ENCODE assay signal across 10 mouse cellular contexts in the genomic region with DNA sequence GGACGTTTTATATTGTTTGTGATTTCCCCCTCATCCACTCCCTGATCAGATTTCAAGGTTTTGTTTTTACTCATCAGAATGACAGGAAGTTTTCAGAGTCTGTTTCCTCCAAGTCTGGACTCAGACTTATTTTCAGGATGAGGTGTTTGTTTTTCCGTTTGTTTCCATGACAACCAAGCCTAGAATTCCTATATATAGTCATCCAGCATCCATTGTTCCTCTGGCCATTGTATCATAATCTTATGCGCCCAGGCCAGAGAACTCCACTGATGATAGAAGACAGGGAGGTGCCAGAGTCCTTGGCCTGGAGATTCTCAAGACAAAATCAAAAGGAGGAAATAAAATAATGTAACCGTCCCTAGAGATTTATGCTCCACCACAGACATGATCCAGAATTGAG.
DNase-seq lines count a peak whose midpoint lies in the region; ATAC-seq lines count a peak whose summit lies in the region.
"Had no signal": no experiment of that assay in that cellular context is flagged by ENCODE, and none has a peak within 500 bp of the region (broad histone marks: within the 10 kb centered on the region; RNA-seq: fewer than 3 reads in every experiment).

No protein-coding gene starts in this region.

- H3K36me3 ChIP-seq in forebrain, embryonic 11.5 days (ENCODE audit: control insufficient read depth, insufficient read depth, low read length), result no peaks in the 10 kb centered on the region; the same call in 1 of the 2 replicates
- H3K36me3 ChIP-seq in forebrain, embryonic 10.5 days (replicated peaks), result peaks cover 100% of the 10 kb centered on the region
- H3K36me3 ChIP-seq in kidney, embryonic 15.5 days, result peaks cover 22% of the 10 kb centered on the region

- ATAC-seq in forebrain, embryonic 11.5 days (replicated peaks; ENCODE audit: low FRiP score), result 0 out of 2 replicates have a peak, but pooled peaks have one; percentile 33
- ATAC-seq in kidney, embryonic 15.5 days (replicated peaks; ENCODE audit: low FRiP score), result no peak; the same call in 1 of the 2 replicates

- no peak overlapping the region for H3K4me3 ChIP-seq in forebrain, embryonic 11.5 days (ENCODE audit: low read depth, low read length)
- H3K4me3 ChIP-seq in forebrain, embryonic 10.5 days, result no peak overlapping the region
- no peak overlapping the region for H3K4me3 ChIP-seq in kidney, embryonic 15.5 days (replicated peaks)
- H3K4me3 ChIP-seq: limb, embryonic 13.5 days had no signal

- no peaks in the 10 kb centered on the region for H3K9me3 ChIP-seq in forebrain, embryonic 11.5 days (ENCODE audit: control insufficient read depth, low read length)
- no peaks in the 10 kb centered on the region for H3K9me3 ChIP-seq in forebrain, embryonic 10.5 days
- H3K9me3 ChIP-seq in kidney, embryonic 15.5 days (replicated peaks), result no peaks in the 10 kb centered on the region
- H3K9me3 ChIP-seq: limb, embryonic 13.5 days had no signal

- no peak overlapping the region for H3K9ac ChIP-seq in forebrain, embryonic 11.5 days (ENCODE audit: low read length)
- no peak overlapping the region for H3K9ac ChIP-seq in kidney, embryonic 15.5 days
- H3K9ac ChIP-seq: limb, embryonic 13.5 days had no signal

- no peaks in the 10 kb centered on the region for H3K4me1 ChIP-seq in forebrain, embryonic 11.5 days (replicated peaks; ENCODE audit: control insufficient read depth, insufficient read depth, low read length)
- H3K4me1 ChIP-seq in forebrain, embryonic 10.5 days, result peaks cover 27% of the 10 kb centered on the region
- H3K4me1 ChIP-seq in kidney, embryonic 15.5 days, result peaks cover 8% of the 10 kb centered on the region; the same call in 1 of the 2 replicates

- 58% methylated on average over 4 of the region's 4 CpGs for WGBS in forebrain, embryonic 11.5 days
- WGBS in forebrain, embryonic 10.5 days, result 76% methylated on average over 4 of the region's 4 CpGs
- 48% methylated on average over 4 of the region's 4 CpGs for WGBS in kidney, embryonic 15.5 days

- H3K4me2 ChIP-seq in forebrain, embryonic 11.5 days (ENCODE audit: low read depth, low read length, severe bottlenecking), result no peak overlapping the region
- no peak overlapping the region for H3K4me2 ChIP-seq in kidney, embryonic 15.5 days
- H3K4me2 ChIP-seq: limb, embryonic 13.5 days had no signal

- H3K27me3 ChIP-seq in forebrain, embryonic 11.5 days (ENCODE audit: control insufficient read depth, insufficient read depth, low read length), result no peaks in the 10 kb centered on the region
- no peaks in the 10 kb centered on the region for H3K27me3 ChIP-seq in forebrain, embryonic 10.5 days (ENCODE audit: poor library complexity, severe bottlenecking)
- H3K27me3 ChIP-seq in kidney, embryonic 15.5 days, result no peaks in the 10 kb centered on the region
- H3K27me3 ChIP-seq: limb, embryonic 13.5 days had no signal

- H3K27ac ChIP-seq in forebrain, embryonic 11.5 days (ENCODE audit: low read depth, low read length), result no peak overlapping the region; the same call in 1 of the 2 replicates
- no peak overlapping the region for H3K27ac ChIP-seq in forebrain, embryonic 10.5 days
- peak overlapping the region; percentile 41 for H3K27ac ChIP-seq in kidney, embryonic 15.5 days
- H3K27ac ChIP-seq: limb, embryonic 13.5 days had no signal

- no peak for DNase-seq in forebrain, embryonic 11.5 days (ENCODE audit: low spot score)
- no peak for DNase-seq in forebrain, embryonic 10.5 days (ENCODE audit: extremely low spot score, low spot score)
- no peak for DNase-seq in kidney, postnatal 10 days
- DNase-seq in embryo, embryonic 10.5 days (ENCODE audit: low spot score), result peak; percentile 68
- peak; percentile 21 for DNase-seq in lung, postnatal 25 days (ENCODE audit: low spot score)
- no peak for DNase-seq in ovary, postnatal 14 days (ENCODE audit: low spot score)
- DNase-seq in frontal cortex, postnatal 10 days (ENCODE audit: low spot score in 2 of 2), result no peak
- DNase-seq: gastrocnemius, postnatal 10 days had no signal

Comparison
In these comparisons a context has a peak if more than half of its experiments do, and no peak if none do; other contexts are left out.
1. DNase-seq: peak in embryo, embryonic 10.5 days (single experiment) and lung, postnatal 25 days (single experiment); none in forebrain, embryonic 11.5 days (single experiment), forebrain, embryonic 10.5 days (single experiment), kidney, postnatal 10 days (single experiment), ovary, postnatal 14 days (single experiment) and frontal cortex, postnatal 10 days (0 of 2).